In genomic region chr11:29180657-29181056, GRCm38 (mm10) we compare ENCODE assay signal across 9 mouse cellular contexts. TPM values are rescaled to one million over a fixed set of nuclear protein-coding genes. Genes with fewer than 3 reads are reported as not detected.
DNase-seq lines count a peak whose midpoint lies in the region; TF ChIP-seq lines count a peak whose summit lies in the region.
"Had no signal": no experiment of that assay in that cellular context is flagged by ENCODE, and none has a peak within 500 bp of the region (broad histone marks: within the 10 kb centered on the region; RNA-seq: fewer than 3 reads in every experiment).

No protein-coding gene starts in this region.

- TF ChIP-seq POLR2A in thymus, adult 2 months (IDR thresholded peaks at IDR 0.05; ENCODE audit: control insufficient read depth, extremely low read depth, insufficient read depth, low read length, poor library complexity), result no peak

- TF ChIP-seq CTCF in thymus, adult 2 months (IDR thresholded peaks at IDR 0.05; ENCODE audit: borderline replicate concordance, control insufficient read depth, extremely low read depth, insufficient read depth, low read length, poor library complexity), result no peak

- peaks cover 19% of the 10 kb centered on the region for H3K36me3 ChIP-seq in thymus, adult 2 months (ENCODE audit: control insufficient read depth, insufficient read depth, low read length)

- peak; percentile 28 for DNase-seq in heart, adult 8-10 months (ENCODE audit: low spot score)
- DNase-seq in heart, postnatal 25 days (ENCODE audit: low spot score), result no peak
- peak; percentile 92 for DNase-seq in adipocyte (ENCODE audit: low spot score)
- peak; percentile 80 to 83 for DNase-seq in cerebellum, postnatal 10 days
- DNase-seq in heart, postnatal 4 days, result peak; percentile 39
- no peak for DNase-seq in kidney, adult 9 months
- DNase-seq in thymus, postnatal 25 days, result no peak
- DNase-seq in thymus, adult 2 months, result no peak

- H3K27ac ChIP-seq in thymus, adult 2 months (ENCODE audit: control insufficient read depth, insufficient read depth, low read length), result no peak overlapping the region
- H3K27ac ChIP-seq: liver, embryonic 14.5 days had no signal

- intact Hi-C loops in heart, postnatal 25 days (cut with DNase I), result no loop called here

- WGBS in thymus, adult 2 months, result 96% methylated on average over 3 of the region's 3 CpGs

- no peak overlapping the region for H3K4me3 ChIP-seq in thymus, adult 2 months (ENCODE audit: control insufficient read depth, insufficient read depth, low read length)

- H3K4me1 ChIP-seq in thymus, adult 2 months (replicated peaks; ENCODE audit: control insufficient read depth, insufficient read depth, low read length), result no peaks in the 10 kb centered on the region; the same call in 1 of the 2 replicates

- no peaks in the 10 kb centered on the region for H3K27me3 ChIP-seq in thymus, adult 2 months (ENCODE audit: control insufficient read depth, insufficient read depth, low read length)

RNA-seq across cellular contexts. Expression of gene Ppp4r3b, which starts 8.0 kb away (rescaled TPM):
- 10 to 100 TPM; 29.6 to 34.9 (median 34.0) TPM for total RNA-seq in heart, adult 8-10 months (2022)
- 10 to 100 TPM; 32.8 to 33.2 TPM for total RNA-seq in heart, postnatal 25 days (2021)
- total RNA-seq in heart, postnatal 4 days (2021), result 10 to 100 TPM; 38.3 to 40.2 TPM
- 15.8 and 17.0 TPM in 2 replicates for polyA plus RNA-seq in thymus, adult 2 months (2012; rRNA removed)

RNA-seq across cellular contexts. Expression of gene Pnpt1, which starts 50.1 kb away (rescaled TPM):
- 10 to 100 TPM; 23.9 to 32.3 (median 25.6) TPM for total RNA-seq in heart, adult 8-10 months (2022)
- total RNA-seq in heart, postnatal 25 days (2021), result 10 to 100 TPM; 29.1 to 31.8 TPM
- total RNA-seq in heart, postnatal 4 days (2021), result 10 to 100 TPM; 33.0 to 34.6 TPM
- 12.4 and 16.0 TPM in 2 replicates for polyA plus RNA-seq in thymus, adult 2 months (2012; rRNA removed)

Comparison
In these comparisons a context has a peak if more than half of its experiments do, and no peak if none do; other contexts are left out.
1. DNase-seq: peak in heart, adult 8-10 months (single experiment), adipocyte (single experiment), cerebellum, postnatal 10 days (2 of 2) and heart, postnatal 4 days (single experiment); none in heart, postnatal 25 days (single experiment), kidney, adult 9 months (single experiment), thymus, postnatal 25 days (single experiment) and thymus, adult 2 months (single experiment).